Mouse (Mus musculus): ENCODE measurements around the gene Nle1. TPM values are rescaled to one million over a fixed set of nuclear protein-coding genes. Genes with fewer than 3 reads are reported as not detected.
"Not testable (repeated sequence)": the region's sequence is repeated elsewhere in the genome, so short reads cannot be mapped to it uniquely, and the experiment has no call there.

The Nle1 gene
- polyA plus RNA-seq, 1 experiment from 2014 or later, result 37.4 TPM

GRCm38 (mm10) chr11:82949036-82949435 is 40.8 kb upstream of the Nle1 start:
- Histone ChIP-seq H3K4me2 (no peak overlapping the region), H3K9ac (no peak overlapping the region), H3K4me1 (ENCODE audit: insufficient read depth) (no peaks in the 10 kb centered on the region), H3K4me3 (ENCODE audit: low read depth, low read length) (no peak overlapping the region), H3K9me3 (ENCODE audit: low read depth, low read length) (no peaks in the 10 kb centered on the region), H3K27ac (ENCODE audit: low read depth) (no peak overlapping the region), H3K27me3 (ENCODE audit: insufficient read depth, low read length) (peaks cover 30% of the 10 kb centered on the region), H3K36me3 (ENCODE audit: insufficient read depth) (no peaks in the 10 kb centered on the region)
- ATAC-seq (ENCODE audit: insufficient read depth) (no peak), DNase-seq (peak; percentile 13)
- TF ChIP-seq CTCF (IDR thresholded peaks at IDR 0.05; ENCODE audit: low read depth), result no peak
- WGBS, result 77% methylated on average over 9 of the region's 9 CpGs

- no peak for ATAC-seq (ENCODE audit: insufficient read depth)
- H3K9ac ChIP-seq, result no peak overlapping the region
- no peak overlapping the region for H3K4me3 ChIP-seq (ENCODE audit: low read depth, low read length)
- DNase-seq, result no peak
- 56% methylated on average over 4 of the region's 4 CpGs for WGBS
- no peak for TF ChIP-seq CTCF (IDR thresholded peaks at IDR 0.05; ENCODE audit: low read depth)
- H3K27ac ChIP-seq (ENCODE audit: low read depth), result no peak overlapping the region
- H3K36me3 ChIP-seq (ENCODE audit: insufficient read depth), result no peaks in the 10 kb centered on the region
- no peaks in the 10 kb centered on the region for H3K4me1 ChIP-seq (ENCODE audit: insufficient read depth)
- H3K27me3 ChIP-seq (ENCODE audit: insufficient read depth, low read length), result peaks cover 27% of the 10 kb centered on the region
- H3K9me3 ChIP-seq (ENCODE audit: low read depth, low read length), result no peaks in the 10 kb centered on the region
- no peak overlapping the region for H3K4me2 ChIP-seq
Measured at GRCm38 (mm10) chr11:82947457-82947856, 39.2 kb upstream of the Nle1 start.

GRCm38 (mm10) chr11:82945636-82946035 is 37.4 kb upstream of the Nle1 start:
- no peaks in the 10 kb centered on the region for H3K36me3 ChIP-seq (ENCODE audit: insufficient read depth)
- H3K4me3 ChIP-seq (ENCODE audit: low read depth, low read length), result no peak overlapping the region
- DNase-seq (no peak), ATAC-seq (ENCODE audit: insufficient read depth) (no peak)
- WGBS, result 34% methylated on average over 2 of the region's 2 CpGs
- no peak for TF ChIP-seq CTCF (IDR thresholded peaks at IDR 0.05; ENCODE audit: low read depth)
- H3K4me1 ChIP-seq (ENCODE audit: insufficient read depth), result no peaks in the 10 kb centered on the region
- H3K27ac ChIP-seq (ENCODE audit: low read depth), result no peak overlapping the region
- no peaks in the 10 kb centered on the region for H3K9me3 ChIP-seq (ENCODE audit: low read depth, low read length)
- peaks cover 10% of the 10 kb centered on the region for H3K27me3 ChIP-seq (ENCODE audit: insufficient read depth, low read length)
- no peak overlapping the region for H3K9ac ChIP-seq
- no peak overlapping the region for H3K4me2 ChIP-seq

GRCm38 (mm10) chr11:82943336-82943735 is 35.1 kb upstream of the Nle1 start:
- Histone ChIP-seq H3K4me1 (ENCODE audit: insufficient read depth) (no peaks in the 10 kb centered on the region), H3K36me3 (ENCODE audit: insufficient read depth) (no peaks in the 10 kb centered on the region), H3K27ac (ENCODE audit: low read depth) (no peak overlapping the region), H3K27me3 (ENCODE audit: insufficient read depth, low read length) (0 out of 2 replicates have a peak, but pooled peaks cover 4% of the 10 kb centered on the region), H3K9me3 (ENCODE audit: low read depth, low read length) (no peaks in the 10 kb centered on the region), H3K4me2 (no peak overlapping the region), H3K9ac (no peak overlapping the region), H3K4me3 (ENCODE audit: low read depth, low read length) (no peak overlapping the region)
- TF ChIP-seq CTCF (IDR thresholded peaks at IDR 0.05; ENCODE audit: low read depth), result no peak
- DNase-seq (no peak), ATAC-seq (ENCODE audit: insufficient read depth) (no peak)
- 60% methylated on average over 6 of the region's 6 CpGs for WGBS

- peak overlapping the region; percentile 80 for H3K4me2 ChIP-seq
- H3K36me3 ChIP-seq (ENCODE audit: insufficient read depth), result no peaks in the 10 kb centered on the region
- H3K4me1 ChIP-seq (ENCODE audit: insufficient read depth), result 0 out of 2 replicates have a peak, but pooled peaks cover 4% of the 10 kb centered on the region
- DNase-seq (peak; percentile 3), ATAC-seq (ENCODE audit: insufficient read depth) (no peak)
- TF ChIP-seq CTCF (IDR thresholded peaks at IDR 0.05; ENCODE audit: low read depth), result no peak
- 3% methylated on average over 29 of the region's 29 CpGs for WGBS
- peak overlapping the region; percentile 47 for H3K4me3 ChIP-seq (ENCODE audit: low read depth, low read length)
- H3K9me3 ChIP-seq (ENCODE audit: low read depth, low read length), result no peaks in the 10 kb centered on the region
- H3K9ac ChIP-seq, result peak overlapping the region; percentile 32; the same call in 1 of the 2 replicates
- H3K27ac ChIP-seq (ENCODE audit: low read depth), result no peak overlapping the region
- H3K27me3 ChIP-seq (ENCODE audit: insufficient read depth, low read length), result peaks cover 55% of the 10 kb centered on the region
Measured at GRCm38 (mm10) chr11:82933186-82933585, 25.0 kb upstream of the Nle1 start.

- Histone ChIP-seq H3K27me3 (ENCODE audit: insufficient read depth, low read length) (peaks cover 57% of the 10 kb centered on the region), H3K9ac (peak overlapping the region; percentile 46), H3K4me3 (ENCODE audit: low read depth, low read length) (peak overlapping the region; percentile 47), H3K4me2 (peak overlapping the region; percentile 80)
- under 1% methylated on average over 103 of the region's 119 CpGs for WGBS
- H3K9me3 ChIP-seq (ENCODE audit: low read depth, low read length); H3K4me1 ChIP-seq (ENCODE audit: insufficient read depth); H3K36me3 ChIP-seq (ENCODE audit: insufficient read depth); ATAC-seq (ENCODE audit: insufficient read depth); H3K27ac ChIP-seq (ENCODE audit: low read depth); DNase-seq: not testable (repeated sequence)
Measured at GRCm38 (mm10) chr11:82931671-82932450, 23.6 kb upstream of the Nle1 start.

DNA sequence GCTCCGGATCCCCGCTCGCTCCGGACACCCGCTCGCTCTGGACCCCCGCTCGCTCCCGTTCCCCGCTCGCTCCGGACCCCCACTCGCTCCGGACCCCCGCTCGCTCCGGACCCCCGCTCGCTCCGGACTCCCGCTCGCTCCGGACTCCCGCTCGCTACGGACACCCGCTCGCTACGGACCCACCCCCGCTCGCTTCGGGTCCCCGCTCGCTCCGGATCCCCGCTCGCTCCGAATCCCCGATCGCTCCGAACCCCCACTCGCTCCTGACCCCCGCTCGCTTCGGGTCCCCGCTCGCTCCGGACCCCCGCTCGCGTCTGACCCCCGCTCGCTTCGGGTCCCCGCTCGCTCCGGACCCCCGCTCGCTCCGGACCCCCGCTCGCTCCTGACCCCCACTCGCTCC is 22.9 kb upstream of the Nle1 start:
- Histone ChIP-seq H3K9ac (peak overlapping the region; percentile 46; the same call in 1 of the 2 replicates), H3K27me3 (ENCODE audit: insufficient read depth, low read length) (peaks cover 53% of the 10 kb centered on the region), H3K4me2 (peak overlapping the region; percentile 80), H3K4me3 (ENCODE audit: low read depth, low read length) (peak overlapping the region; percentile 47)
- not testable (repeated sequence) for H3K27ac ChIP-seq (ENCODE audit: low read depth); H3K4me1 ChIP-seq (ENCODE audit: insufficient read depth); H3K9me3 ChIP-seq (ENCODE audit: low read depth, low read length); H3K36me3 ChIP-seq (ENCODE audit: insufficient read depth); ATAC-seq (ENCODE audit: insufficient read depth)
- 0% methylated on average over 53 of the region's 63 CpGs for WGBS
- peak; percentile 22 for DNase-seq

GRCm38 (mm10) chr11:82930391-82930955 is 22.3 kb upstream of the Nle1 start:
- peak; percentile 50 for DNase-seq

More at GRCm38 (mm10) chr11:82930391-82930955, 22.3 kb upstream of the Nle1 start:
- Histone ChIP-seq H3K4me2 (peak overlapping the region; percentile 80), H3K27me3 (ENCODE audit: insufficient read depth, low read length) (peaks cover 51% of the 10 kb centered on the region), H3K4me3 (ENCODE audit: low read depth, low read length) (peak overlapping the region; percentile 47)
- not testable (repeated sequence) for H3K9me3 ChIP-seq (ENCODE audit: low read depth, low read length); H3K27ac ChIP-seq (ENCODE audit: low read depth); H3K4me1 ChIP-seq (ENCODE audit: insufficient read depth); H3K36me3 ChIP-seq (ENCODE audit: insufficient read depth); H3K9ac ChIP-seq; ATAC-seq (ENCODE audit: insufficient read depth)
- WGBS, result 1% methylated on average over 68 of the region's 85 CpGs

Data from lung, embryonic 14.5 days (tissue).